Mouse (Mus musculus): Measurements from ENCODE around the gene Fbxo48.

Fbxo48 gene

GRCm38 (mm10) chr11:16950976-16951760, at the start of gene Fbxo48:
Gene Fbxo48, plus strand, starts transcription at chr11:16951375.
- DNase-seq (ENCODE audit: low spot score in 2 of 2) = peak; percentile 95 to 97

- DNase-seq (ENCODE audit: low spot score in 2 of 2) = peak in 1 of 2 experiments; percentile 21
Observed at GRCm38 (mm10) chr11:16904302-16905011, 46.7 kb upstream of the Fbxo48 start.

GRCm38 (mm10) chr11:16905012-16905332, 46.2 kb upstream of the Fbxo48 start:
- DNase-seq (ENCODE audit: low spot score in 2 of 2) = no peak

GRCm38 (mm10) chr11:16906530-16906929, 44.6 kb upstream of the Fbxo48 start:
- DNase-seq (ENCODE audit: low spot score in 2 of 2) = no peak

- no peak for DNase-seq (ENCODE audit: low spot score in 2 of 2)
Observed at GRCm38 (mm10) chr11:16907517-16908129, 43.6 kb upstream of the Fbxo48 start.

- DNase-seq (ENCODE audit: low spot score in 2 of 2) = no peak
Observed at GRCm38 (mm10) chr11:16914756-16915155, 36.4 kb upstream of the Fbxo48 start.

- no peak for DNase-seq (ENCODE audit: low spot score in 2 of 2)
Observed at GRCm38 (mm10) chr11:16915850-16916249, 35.3 kb upstream of the Fbxo48 start.

- DNase-seq (ENCODE audit: low spot score in 2 of 2) = no peak
Observed at GRCm38 (mm10) chr11:16917512-16917911, 33.7 kb upstream of the Fbxo48 start.

GRCm38 (mm10) chr11:16932159-16932558, 19.0 kb upstream of the Fbxo48 start:
- DNase-seq (ENCODE audit: low spot score in 2 of 2) = no peak

GRCm38 (mm10) chr11:16935577-16936236, 15.5 kb upstream of the Fbxo48 start:
- DNase-seq (ENCODE audit: low spot score in 2 of 2) = no peak

- DNase-seq (ENCODE audit: low spot score in 2 of 2) = no peak
Observed at GRCm38 (mm10) chr11:16941103-16941793, 9.9 kb upstream of the Fbxo48 start.

GRCm38 (mm10) chr11:16941973-16942452, 9.2 kb upstream of the Fbxo48 start:
- no peak for DNase-seq (ENCODE audit: low spot score in 2 of 2)

GRCm38 (mm10) chr11:16943016-16943415, 8.2 kb upstream of the Fbxo48 start:
- DNase-seq (ENCODE audit: low spot score in 2 of 2) = no peak

GRCm38 (mm10) chr11:16948756-16949155, 2.4 kb upstream of the Fbxo48 start:
- DNase-seq (ENCODE audit: low spot score in 2 of 2) = peak in 1 of 2 experiments; percentile 63

- no peak for DNase-seq (ENCODE audit: low spot score in 2 of 2)
Observed at GRCm38 (mm10) chr11:16950226-16950975, 774 bp upstream of the Fbxo48 start.

- DNase-seq (ENCODE audit: low spot score in 2 of 2) = no peak
Observed at GRCm38 (mm10) chr11:16951761-16952010, 511 bp downstream of the Fbxo48 start.

- DNase-seq (ENCODE audit: low spot score in 2 of 2) = no peak
Observed at GRCm38 (mm10) chr11:16956115-16956862, 5.1 kb downstream of the Fbxo48 start.

- no peak for DNase-seq (ENCODE audit: low spot score in 2 of 2)
Observed at GRCm38 (mm10) chr11:16957030-16957429, 5.9 kb downstream of the Fbxo48 start.

GRCm38 (mm10) chr11:16958520-16958919, 7.3 kb downstream of the Fbxo48 start:
- DNase-seq (ENCODE audit: low spot score in 2 of 2) = no peak

- DNase-seq (ENCODE audit: low spot score in 2 of 2) = no peak
Observed at GRCm38 (mm10) chr11:16967806-16968205, 16.6 kb downstream of the Fbxo48 start.
